Mouse (Mus musculus) heart, postnatal 0 days (tissue): Measurements from ENCODE around the gene Fbxw2.
"Not testable (repeated sequence)": the region's sequence is repeated elsewhere in the genome, so short reads cannot be mapped to it uniquely, and the experiment has no call there.

Experiments used
- CTCF ChIP-seq: IDR thresholded peaks from 2 replicates; pipeline ENCODE4 v1.5.1; 2016; ENCODE audit warnings: antibody characterized with exemption, control low read depth, low read depth
- EP300 ChIP-seq: IDR thresholded peaks from 2 replicates; pipeline ENCODE4 v1.6.1; 2016; ENCODE audit warnings: antibody characterized with exemption, low read depth

DNA sequence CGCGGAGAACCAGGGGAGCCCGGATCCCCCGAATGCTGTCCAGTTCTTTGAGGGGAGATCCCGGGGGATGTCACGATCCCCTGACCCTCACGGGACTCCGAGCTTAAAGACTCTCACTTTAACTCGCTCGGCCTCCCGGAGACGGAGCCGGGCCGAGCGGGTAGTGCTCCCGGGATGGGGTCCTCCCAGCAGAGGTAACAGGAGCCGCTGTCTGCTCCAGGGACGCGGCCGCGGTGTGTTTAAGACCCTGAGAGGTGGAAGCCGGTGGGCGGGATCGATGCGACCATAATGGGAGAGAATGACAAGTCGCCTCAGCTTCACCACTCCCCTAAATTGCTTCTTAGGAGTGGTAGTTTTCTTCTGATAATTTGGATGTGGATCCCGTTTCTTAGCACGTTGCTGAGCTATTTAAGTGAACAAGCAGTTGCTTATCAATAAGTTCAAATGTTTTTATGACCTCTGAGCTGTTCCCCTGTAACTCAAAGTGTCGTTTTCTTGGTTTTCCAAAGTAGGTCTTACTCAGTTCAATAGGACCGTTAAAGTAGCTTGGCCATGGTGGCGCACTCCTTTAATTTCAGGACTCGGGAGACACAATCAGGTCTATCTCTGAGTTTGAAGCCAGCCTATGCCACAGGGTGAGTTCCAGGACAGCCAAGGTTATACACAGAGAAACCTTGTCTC is 23.4 kb downstream of the Fbxw2 start:
- TF ChIP-seq CTCF, EP300: not testable (repeated sequence)
